Mouse (Mus musculus) lung, embryonic 14.5 days (tissue): ENCODE results near the gene Gm14139. TPM values are rescaled to one million over a fixed set of nuclear protein-coding genes. Genes with fewer than 3 reads are reported as not detected.
"Not testable (repeated sequence)": the region's sequence is repeated elsewhere in the genome, so short reads cannot be mapped to it uniquely, and the experiment has no call there.

ENCODE experiments used
- ATAC-seq: fragments of 200-750 bp; cut with Nextera tagmentation; 2 replicates; pipeline ENCODE4 v1.8.0; 2017; ENCODE audit warnings: mild to moderate bottlenecking, moderate TSS enrichment, moderate library complexity; ENCODE audit not compliant: insufficient read depth
- DNase-seq: peaks from one replicate; pipeline ENCODE4 v3.0.0-alpha.2; 2015
- H3K27ac ChIP-seq: fragments of 300-500 bp; sonication (generic); 2 replicates; pipeline ENCODE4 v1.5.1; 2014; ENCODE audit warnings: low read depth, mild to moderate bottlenecking, moderate library complexity
- H3K27me3 ChIP-seq: fragments of 300-500 bp; sonication (generic); 2 replicates; pipeline ENCODE4 v1.6.1; 2014; ENCODE audit warnings: low read length, control low read depth; ENCODE audit not compliant: insufficient read depth
- H3K36me3 ChIP-seq: fragments of 300-500 bp; sonication (generic); 2 replicates; pipeline ENCODE4 v1.6.1; 2014; ENCODE audit warnings: control low read depth; ENCODE audit not compliant: insufficient read depth
- H3K4me1 ChIP-seq: fragments of 300-500 bp; sonication (generic); 2 replicates; pipeline ENCODE4 v1.6.1; 2014; ENCODE audit warnings: antibody characterized with exemption, control low read depth; ENCODE audit not compliant: insufficient read depth
- H3K4me2 ChIP-seq: fragments of 300-500 bp; sonication (generic); 2 replicates; pipeline ENCODE4 v1.6.1; 2014; ENCODE audit warnings: mild to moderate bottlenecking
- H3K4me3 ChIP-seq: fragments of 300-500 bp; sonication (generic); 2 replicates; pipeline ENCODE4 v1.5.1; 2014; ENCODE audit warnings: low read depth, low read length
- H3K9ac ChIP-seq: fragments of 300-500 bp; sonication (generic); 2 replicates; pipeline ENCODE4 v1.6.1; 2014
- H3K9me3 ChIP-seq: fragments of 300-500 bp; sonication (generic); 2 replicates; pipeline ENCODE4 v1.6.1; 2016; ENCODE audit warnings: low read depth, low read length, control low read depth
- polyA plus RNA-seq: library from polyadenylated mRNA; unstranded; fragments of >200 nt; fragmentation: Nextera tagmentation; extraction: Ambion mirVana; gene quantifications from 2 replicates; pipeline ENCODE4 v1.2.1, GENCODE M21; 2014

Gm14139 gene
- polyA plus RNA-seq, 1 experiment from 2014 or later = not detected

GRCm38 (mm10) chr2:150223263-150223662 lies 41.7 kb downstream of the Gm14139 start:
- H3K9me3 ChIP-seq, H3K4me3 ChIP-seq, H3K27me3 ChIP-seq, H3K27ac ChIP-seq, H3K36me3 ChIP-seq, DNase-seq, H3K9ac ChIP-seq, H3K4me1 ChIP-seq, H3K4me2 ChIP-seq, ATAC-seq: not testable (repeated sequence)

Other genes with a start within 250 kb of the Gm14139 start
- 9.7 and 10.5 TPM in 2 replicates for gene Zfp120, start 45.0 kb upstream of the Gm14139 start, polyA plus RNA-seq
- not detected in 2 replicates for gene Gm10770, start 2.1 kb upstream of the Gm14139 start, polyA plus RNA-seq
- 10.0 and 12.4 TPM in 2 replicates for gene Zfp937, start 36.3 kb downstream of the Gm14139 start, polyA plus RNA-seq
- 3.9 and 4.1 TPM in 2 replicates for gene Gm21994, start 73.8 kb downstream of the Gm14139 start, polyA plus RNA-seq
- not detected in 2 replicates for gene Gm14124, start 75.8 kb downstream of the Gm14139 start, polyA plus RNA-seq
- 2.2 TPM in 2 replicates for gene Gm10130, start 141.9 kb downstream of the Gm14139 start, polyA plus RNA-seq
- 7.0 and 8.6 TPM in 2 replicates for gene 3300002I08Rik, start 181.0 kb downstream of the Gm14139 start, polyA plus RNA-seq